Mouse (Mus musculus) MEL-GATA-1-ER (cell line): ENCODE data around the gene Hils1.
"Not testable (repeated sequence)": the region's sequence is repeated elsewhere in the genome, so short reads cannot be mapped to it uniquely, and the experiment has no call there.

Source experiments
- DNase-seq: peaks from one replicate; pipeline ENCODE4 v3.0.0-alpha.2; 2012; ENCODE audit warnings: low read depth; ENCODE audit errors: extremely low read depth

Gene Hils1

DNA sequence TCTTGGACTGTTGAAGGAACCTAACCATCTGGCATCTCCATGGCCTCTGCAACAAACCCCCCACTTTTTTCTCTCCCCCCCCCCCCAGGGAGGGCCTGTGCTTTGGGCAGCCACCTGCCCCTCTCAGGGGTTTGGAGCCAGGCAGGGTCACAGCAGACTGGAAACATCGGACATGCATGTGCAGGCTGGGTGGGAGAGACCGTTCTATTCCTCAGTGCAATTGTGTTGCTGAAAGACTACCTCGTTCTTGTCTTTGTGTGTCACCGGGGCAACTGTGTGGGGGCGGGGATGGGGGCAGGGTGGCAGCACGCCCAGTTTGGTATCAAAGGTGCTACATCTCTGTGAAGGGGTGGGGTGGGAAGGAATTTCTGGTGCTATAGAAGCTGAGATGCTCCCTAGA is 15.2 kb upstream of the Hils1 start:
- DNase-seq = no peak

- no peak for DNase-seq
These were observed 12.3 kb upstream of the Hils1 start for GRCm38 (mm10) chr11:94955103-94955502.

- no peak for DNase-seq
These were observed 9.7 kb upstream of the Hils1 start for GRCm38 (mm10) chr11:94957693-94958064.

GRCm38 (mm10) chr11:94958065-94958858 is 9.1 kb upstream of the Hils1 start:
- no peak for DNase-seq

DNA sequence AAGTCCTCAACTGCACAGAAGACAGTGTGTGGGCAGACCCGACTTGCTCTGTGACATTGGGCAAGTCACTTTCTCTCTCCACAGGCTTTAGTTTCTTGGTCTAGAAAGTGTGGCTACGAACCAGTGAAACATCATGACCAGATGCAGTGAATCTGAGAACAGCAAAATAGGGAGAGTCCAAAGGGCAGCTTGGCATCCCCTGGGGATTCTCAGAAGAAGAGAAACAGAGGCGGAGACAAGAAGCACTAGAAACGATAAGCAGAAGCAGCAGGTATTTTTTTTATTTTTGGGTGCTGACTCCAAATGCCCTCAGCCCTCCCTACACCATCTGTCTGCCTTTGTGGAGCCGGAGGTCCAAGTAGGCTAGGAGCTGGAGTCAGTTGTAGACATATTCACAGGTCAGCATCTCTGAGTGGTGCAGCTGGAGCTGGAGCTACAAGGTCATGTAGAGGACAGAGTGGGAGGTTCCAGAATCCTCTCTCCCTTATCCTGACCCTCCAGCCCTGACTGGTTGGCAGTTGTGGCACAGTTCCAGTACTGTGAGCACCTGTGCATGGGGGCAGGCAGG is 4.8 kb upstream of the Hils1 start:
- no peak for DNase-seq

- no peak for DNase-seq
These were observed 794 bp downstream of the Hils1 start for GRCm38 (mm10) chr11:94968187-94968586.

DNA sequence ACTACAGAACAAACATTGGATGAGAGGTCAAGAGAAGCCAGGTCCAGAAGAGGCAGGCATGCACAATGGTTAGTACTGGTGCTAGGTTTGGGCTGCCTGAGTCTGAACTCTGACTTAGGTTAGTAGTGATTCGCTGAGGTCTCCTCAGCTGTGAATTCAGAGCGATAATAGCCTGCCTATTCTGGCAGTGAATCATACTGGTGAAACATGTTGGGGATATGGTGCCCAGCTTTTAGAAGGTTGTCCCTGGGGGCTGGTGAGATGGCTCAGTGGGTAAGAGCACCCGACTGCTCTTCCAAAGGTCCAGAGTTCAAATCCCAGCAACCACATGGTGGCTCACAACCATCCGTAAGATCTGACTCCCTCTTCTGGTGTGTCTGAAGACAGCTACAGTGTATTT is 2.3 kb downstream of the Hils1 start:
- DNase-seq = not testable (repeated sequence)

- DNase-seq = no peak
These were observed 3.0 kb downstream of the Hils1 start for GRCm38 (mm10) chr11:94970210-94970943.

DNA sequence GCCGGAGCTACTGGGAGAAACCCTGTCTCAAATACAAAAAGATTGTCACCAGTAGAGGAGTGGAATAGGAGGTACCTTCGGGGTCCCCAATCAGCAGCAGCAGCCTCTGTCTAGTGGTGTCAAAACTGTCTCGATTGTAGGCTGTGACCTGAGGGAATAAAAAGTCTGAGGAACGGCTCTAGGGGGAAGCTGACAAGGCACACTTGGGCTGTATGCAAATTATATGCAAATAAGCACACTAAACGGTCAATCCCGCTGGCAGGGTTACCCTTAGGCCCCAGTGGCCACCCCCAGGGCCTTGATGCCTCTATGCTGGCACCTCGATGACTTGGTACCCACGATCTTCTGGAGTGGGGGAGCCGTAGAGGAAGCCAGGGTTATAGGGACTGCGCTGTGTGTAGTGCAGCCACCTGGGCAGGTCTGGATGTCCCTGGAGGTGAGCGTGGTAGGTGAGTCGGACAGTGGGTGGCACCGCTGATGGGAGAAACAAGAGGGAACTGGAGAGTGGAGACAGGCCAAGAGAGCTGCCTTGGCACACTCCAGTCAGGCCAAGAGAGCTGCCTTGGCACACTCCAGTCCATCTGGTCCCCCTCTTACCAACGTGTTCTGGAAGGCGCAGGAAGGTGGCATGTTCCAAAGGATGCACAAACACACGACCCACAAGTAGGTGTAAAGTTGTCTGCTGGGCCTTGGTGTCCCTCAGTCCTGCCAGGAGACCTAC is 4.7 kb downstream of the Hils1 start:
- no peak for DNase-seq

- DNase-seq = no peak
These were observed 5.5 kb downstream of the Hils1 start for GRCm38 (mm10) chr11:94972887-94973286.

- no peak for DNase-seq
These were observed 5.9 kb downstream of the Hils1 start for GRCm38 (mm10) chr11:94973313-94973712.

DNA sequence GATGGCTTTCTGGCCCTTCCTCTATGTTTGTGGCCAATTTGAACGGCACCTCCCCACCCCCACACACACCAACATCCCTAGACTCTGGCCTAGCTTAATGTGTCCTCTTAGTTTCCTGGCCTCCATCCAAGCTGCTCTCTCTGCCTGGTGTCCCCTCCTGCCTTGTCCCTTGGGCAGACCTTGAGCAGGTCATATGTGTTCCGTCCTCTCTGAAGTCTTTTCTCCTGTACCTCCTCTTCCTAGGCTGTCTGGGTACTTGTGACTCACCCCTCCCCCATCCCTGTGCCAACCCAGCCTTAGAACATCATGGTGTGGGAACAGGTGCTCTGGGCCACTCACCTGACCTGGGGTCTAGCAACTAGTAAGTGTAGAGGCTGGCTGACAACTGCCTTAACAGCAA is 7.6 kb downstream of the Hils1 start:
- no peak for DNase-seq

DNA sequence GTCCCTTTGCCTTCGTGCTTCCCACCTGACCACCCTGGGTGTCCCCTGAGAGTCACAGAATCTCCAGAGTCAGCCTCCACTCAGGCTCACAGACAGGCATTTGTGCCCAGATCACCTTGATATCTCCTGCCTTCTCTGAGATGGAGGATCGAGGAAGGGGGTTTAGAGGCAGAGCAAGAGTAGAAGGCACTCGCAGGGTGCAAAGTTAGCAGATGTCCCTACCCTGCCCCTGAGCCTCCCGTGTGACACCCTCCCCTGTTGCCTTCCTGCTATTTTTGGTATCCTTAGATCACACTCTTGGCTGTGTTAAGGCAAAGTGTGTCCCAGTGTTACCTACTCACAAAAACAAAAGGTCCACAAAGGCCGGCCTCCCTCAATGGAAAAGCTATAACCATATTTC is 8.8 kb downstream of the Hils1 start, which contains the start of gene Sgca:
TSS of gene Sgca (minus strand) at position 129 of the 400 bp plus-strand sequence.
- no peak for DNase-seq

- DNase-seq = no peak
These were observed 11.0 kb downstream of the Hils1 start for GRCm38 (mm10) chr11:94978178-94978915.

- DNase-seq = peak; percentile 80
These were observed 11.6 kb downstream of the Hils1 start for GRCm38 (mm10) chr11:94978947-94979346.

- DNase-seq = no peak
These were observed 12.2 kb downstream of the Hils1 start for GRCm38 (mm10) chr11:94979462-94980179.

DNA sequence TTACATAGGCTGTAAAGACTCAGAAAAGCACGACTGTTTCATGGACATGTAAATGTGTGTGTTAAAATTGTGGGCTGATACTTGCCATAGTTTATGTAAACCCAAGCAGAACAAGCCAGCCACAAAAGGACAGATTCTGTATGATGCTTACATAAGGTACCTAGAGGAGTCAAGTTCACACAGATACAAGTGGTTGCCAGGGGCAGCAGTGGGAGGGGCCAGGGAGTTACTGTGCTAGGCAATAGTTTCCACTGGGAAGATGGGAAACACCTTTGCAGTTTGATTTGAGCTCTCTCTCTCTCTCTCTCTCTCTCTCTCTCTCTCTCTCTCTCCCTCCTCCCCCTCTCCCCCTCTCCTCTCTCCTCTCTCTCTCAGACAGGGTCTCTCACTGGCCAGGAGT is 17.7 kb downstream of the Hils1 start:
- DNase-seq = no peak

DNA sequence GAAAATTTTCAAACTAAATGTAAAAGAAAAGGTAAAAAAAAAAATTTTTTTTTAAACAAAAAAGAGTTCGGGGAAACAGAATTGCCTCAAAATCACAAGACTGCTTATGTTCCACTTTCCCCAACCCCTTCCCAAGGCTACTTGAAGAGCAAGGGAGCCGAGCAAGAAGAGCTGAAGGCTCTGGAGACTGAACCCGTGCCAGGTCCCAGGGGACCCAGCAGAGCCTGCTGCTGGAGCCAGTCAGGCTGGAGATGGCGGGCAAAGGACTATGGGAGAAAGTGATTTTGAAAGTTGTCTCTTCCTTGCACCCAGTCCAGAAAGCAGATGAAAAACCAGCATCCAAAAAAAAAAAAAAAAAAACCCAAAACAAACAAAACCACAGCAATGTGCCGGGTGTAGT is 18.4 kb downstream of the Hils1 start:
- no peak for DNase-seq

GRCm38 (mm10) chr11:94986435-94986834 is 19.0 kb downstream of the Hils1 start:
- no peak for DNase-seq

DNA sequence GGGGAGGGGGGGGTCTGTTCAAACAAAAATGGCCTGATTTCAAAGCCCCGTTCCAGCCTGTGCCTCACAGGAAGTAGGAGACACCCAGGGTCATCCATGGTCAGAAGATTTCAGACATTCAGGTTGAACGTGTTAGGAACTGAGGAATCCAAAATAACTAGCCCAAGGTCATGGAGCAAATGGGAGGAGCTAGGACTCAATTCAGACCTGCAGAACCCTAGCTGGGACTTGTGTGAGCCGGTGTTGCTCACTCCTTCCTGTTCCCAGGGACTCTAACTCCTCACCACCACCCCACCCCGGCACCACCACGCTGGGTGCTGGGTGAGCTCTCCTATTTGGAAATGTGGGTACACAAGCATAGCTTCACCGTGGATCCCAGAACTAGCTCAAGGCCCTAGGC is 19.9 kb downstream of the Hils1 start:
- DNase-seq = no peak
